Mouse (Mus musculus) forebrain, embryonic 13.5 days (tissue): ENCODE measurements around the gene Fam172a. TPM values are rescaled to one million over a fixed set of nuclear protein-coding genes. Genes with fewer than 3 reads are reported as not detected.

Experiments
- ATAC-seq: fragments of 200-750 bp; cut with Nextera tagmentation; 2 replicates; pipeline ENCODE4 v1.8.0; 2017
- H3K27ac ChIP-seq: fragments of 300-500 bp; sonication (generic); 2 replicates; pipeline ENCODE4 v1.5.1; 2015; ENCODE audit warnings: inconsistent platforms, mild to moderate bottlenecking, moderate library complexity
- H3K27me3 ChIP-seq: fragments of 300-500 bp; sonication (generic); 2 replicates; pipeline ENCODE4 v1.6.1; 2015; ENCODE audit warnings: mild to moderate bottlenecking, inconsistent platforms
- H3K36me3 ChIP-seq: fragments of 300-500 bp; sonication (generic); 2 replicates; pipeline ENCODE4 v1.6.1; 2015; ENCODE audit warnings: mild to moderate bottlenecking, inconsistent platforms; ENCODE audit not compliant: poor library complexity, severe bottlenecking
- H3K4me1 ChIP-seq: fragments of 300-500 bp; sonication (generic); 2 replicates; pipeline ENCODE4 v1.6.1; 2015; ENCODE audit warnings: inconsistent platforms
- H3K4me2 ChIP-seq: fragments of 300-500 bp; sonication (generic); 2 replicates; pipeline ENCODE4 v1.6.1; 2015; ENCODE audit warnings: inconsistent platforms, mild to moderate bottlenecking, moderate library complexity
- H3K4me3 ChIP-seq: fragments of 300-500 bp; sonication (generic); 2 replicates; pipeline ENCODE4 v1.5.1; 2015; ENCODE audit warnings: mild to moderate bottlenecking, inconsistent platforms
- H3K9ac ChIP-seq: fragments of 300-500 bp; sonication (generic); 2 replicates; pipeline ENCODE4 v1.6.1; 2015; ENCODE audit warnings: mild to moderate bottlenecking, inconsistent platforms
- H3K9me3 ChIP-seq: fragments of 300-500 bp; sonication (generic); replicated peaks from 2 replicates; pipeline ENCODE4 v1.6.1; 2016; ENCODE audit warnings: inconsistent platforms
- WGBS: fragments of 180-500 bp; shearing (Covaris S2); methylation state at CpG from one replicate; pipeline ENCODE4 v1.1.7; 2015; 5-methylcytosine and 5-hydroxymethylcytosine counted together
- polyA plus RNA-seq: library from polyadenylated mRNA; unstranded; fragments of >200 nt; fragmentation: Nextera tagmentation; extraction: Ambion mirVana; gene quantifications from 2 replicates; pipeline ENCODE4 v1.2.1, GENCODE M21; 2015

Fam172a gene
- polyA plus RNA-seq, 1 experiment from 2014 or later = 54.8 TPM

DNA sequence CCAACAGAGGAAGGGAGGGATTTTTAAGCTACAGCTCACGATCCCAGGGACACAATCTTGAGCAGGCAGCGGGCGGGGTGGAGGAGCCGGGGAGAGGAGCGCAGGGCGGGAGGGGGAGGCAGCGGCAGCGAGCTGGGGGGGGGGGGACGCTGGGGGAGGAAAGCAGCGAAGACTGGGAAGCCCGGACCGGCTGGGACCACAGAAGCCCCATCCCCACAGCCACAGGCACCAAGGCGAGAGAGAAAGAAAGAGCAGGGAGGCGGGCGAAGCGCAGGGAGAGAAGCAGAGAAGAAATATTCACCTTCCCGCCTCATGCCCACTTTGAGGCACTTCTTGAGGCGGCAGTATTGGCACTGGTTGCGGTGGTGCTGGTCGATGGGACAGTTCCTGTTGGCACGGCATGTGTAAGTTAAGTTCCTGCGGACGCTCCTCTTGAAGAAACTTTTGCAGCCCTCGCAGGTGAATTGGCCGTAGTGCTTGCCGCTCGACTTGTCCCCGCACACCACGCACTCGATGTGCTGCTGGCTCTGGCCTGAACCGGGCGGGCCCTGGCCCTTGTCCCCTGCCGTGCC is 496.1 kb downstream of the Fam172a start:
- WGBS = under 1% methylated on average over 30 of the region's 33 CpGs
- Histone ChIP-seq H3K9me3 (no peaks in the 10 kb centered on the region), H3K4me3 (peak overlapping the region; percentile 95), H3K36me3 (peaks cover 19% of the 10 kb centered on the region), H3K4me2 (peak overlapping the region; percentile 78), H3K27ac (peak overlapping the region; percentile 100), H3K9ac (peak overlapping the region; percentile 100), H3K4me1 (peaks cover 5% of the 10 kb centered on the region; the same call in 1 of the 2 replicates), H3K27me3 (peaks cover 14% of the 10 kb centered on the region; the same call in 1 of the 2 replicates)
- ATAC-seq = no peak

- peak; percentile 1; the same call in 1 of the 2 replicates for ATAC-seq
- peaks cover under 1% of the 10 kb centered on the region; the same call in 1 of the 2 replicates for H3K4me1 ChIP-seq
- H3K27me3 ChIP-seq = peaks cover 12% of the 10 kb centered on the region; the same call in 1 of the 2 replicates
- H3K27ac ChIP-seq = peak overlapping the region; percentile 100
- peak overlapping the region; percentile 95 for H3K4me3 ChIP-seq
- peaks cover 19% of the 10 kb centered on the region for H3K36me3 ChIP-seq
- H3K4me2 ChIP-seq = peak overlapping the region; percentile 78
- 0% methylated on average over 8 of the region's 63 CpGs for WGBS
- no peaks in the 10 kb centered on the region for H3K9me3 ChIP-seq
- H3K9ac ChIP-seq = peak overlapping the region; percentile 100
These were observed 496.6 kb downstream of the Fam172a start for GRCm38 (mm10) chr13:78198391-78198870.

- peaks cover 17% of the 10 kb centered on the region for H3K36me3 ChIP-seq
- H3K27me3 ChIP-seq = peaks cover 12% of the 10 kb centered on the region; the same call in 1 of the 2 replicates
- peaks cover 4% of the 10 kb centered on the region for H3K4me1 ChIP-seq
- peak overlapping the region; percentile 78 for H3K4me2 ChIP-seq
- ATAC-seq = peak; percentile 4
- H3K9ac ChIP-seq = peak overlapping the region; percentile 100
- H3K4me3 ChIP-seq = peak overlapping the region; percentile 95
- peak overlapping the region; percentile 100 for H3K27ac ChIP-seq
- H3K9me3 ChIP-seq = no peaks in the 10 kb centered on the region
- under 1% methylated on average over 57 of the region's 92 CpGs for WGBS
These were observed 497.2 kb downstream of the Fam172a start for GRCm38 (mm10) chr13:78198871-78199641.

- H3K4me3 ChIP-seq = peak within 1 kb of the TSS; percentile 95
- ATAC-seq = no peak
- H3K36me3 ChIP-seq = peaks cover 11% of the 10 kb centered on the region
- peak within 1 kb of the TSS; percentile 78 for H3K4me2 ChIP-seq
- H3K9me3 ChIP-seq = no peaks in the 10 kb centered on the region
- WGBS = under 1% methylated on average over 14 of the region's 14 CpGs
- H3K4me1 ChIP-seq = peaks cover 10% of the 10 kb centered on the region
- H3K27ac ChIP-seq = peak within 1 kb of the TSS; percentile 100
- peak within 1 kb of the TSS; percentile 100 for H3K9ac ChIP-seq
- H3K27me3 ChIP-seq = peaks cover 17% of the 10 kb centered on the region; the same call in 1 of the 2 replicates
These were observed 497.9 kb downstream of the Fam172a start, which contains the start of gene Nr2f1 for GRCm38 (mm10) chr13:78199642-78200160. Gene Nr2f1 (minus strand): TSS chr13:78199757.

DNA sequence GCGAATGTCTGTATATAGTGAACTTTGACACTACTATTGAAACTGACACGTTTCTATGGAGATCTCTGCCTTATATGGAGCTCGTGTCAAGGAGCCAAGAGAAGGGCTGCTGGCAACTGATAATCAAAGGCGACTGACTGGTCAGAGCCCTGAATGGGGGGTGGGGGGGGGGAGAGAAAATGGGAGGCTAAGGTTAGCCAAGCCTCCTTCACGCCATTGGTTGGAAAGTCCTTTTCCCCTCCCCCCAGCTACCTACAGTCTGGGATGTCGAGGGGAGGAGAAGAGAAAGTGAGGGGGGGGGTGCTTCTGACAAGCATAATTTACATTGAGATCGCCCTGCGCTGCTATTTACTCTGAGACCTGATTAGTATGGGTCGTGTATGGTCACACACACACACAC is 498.6 kb downstream of the Fam172a start:
- 0% methylated on average over 9 of the region's 9 CpGs for WGBS
- H3K36me3 ChIP-seq = peaks cover 4% of the 10 kb centered on the region

GRCm38 (mm10) chr13:78200991-78201870 is 499.4 kb downstream of the Fam172a start:
- Histone ChIP-seq H3K4me1 (peaks cover 24% of the 10 kb centered on the region), H3K4me2 (peak overlapping the region; percentile 78), H3K9me3 (no peaks in the 10 kb centered on the region), H3K4me3 (peak overlapping the region; percentile 95), H3K27me3 (peaks cover 17% of the 10 kb centered on the region), H3K36me3 (no peaks in the 10 kb centered on the region), H3K27ac (peak overlapping the region; percentile 98), H3K9ac (peak overlapping the region; percentile 95)
- peak; percentile 62 for ATAC-seq
- under 1% methylated on average over 21 of the region's 30 CpGs for WGBS

More for the DNA sequence above, 498.6 kb downstream of the Fam172a start:
- Histone ChIP-seq H3K9ac (peak overlapping the region; percentile 100), H3K4me3 (peak overlapping the region; percentile 95), H3K4me1 (peaks cover 15% of the 10 kb centered on the region), H3K4me2 (peak overlapping the region; percentile 78), H3K9me3 (no peaks in the 10 kb centered on the region), H3K27ac (peak overlapping the region; percentile 100), H3K27me3 (peaks cover 15% of the 10 kb centered on the region)
- peak; percentile 56 for ATAC-seq

- no peaks in the 10 kb centered on the region for H3K36me3 ChIP-seq
- H3K4me2 ChIP-seq = peak overlapping the region; percentile 78
- H3K4me3 ChIP-seq = peak overlapping the region; percentile 95
- WGBS = 0% methylated on average over 22 of the region's 22 CpGs
- ATAC-seq = peak; percentile 29
- peak overlapping the region; percentile 95 for H3K9ac ChIP-seq
- no peaks in the 10 kb centered on the region for H3K9me3 ChIP-seq
- H3K27me3 ChIP-seq = peaks cover 20% of the 10 kb centered on the region
- peak overlapping the region; percentile 98 for H3K27ac ChIP-seq
- H3K4me1 ChIP-seq = peaks cover 29% of the 10 kb centered on the region
These were observed 500.2 kb downstream of the Fam172a start for GRCm38 (mm10) chr13:78201871-78202565.

DNA sequence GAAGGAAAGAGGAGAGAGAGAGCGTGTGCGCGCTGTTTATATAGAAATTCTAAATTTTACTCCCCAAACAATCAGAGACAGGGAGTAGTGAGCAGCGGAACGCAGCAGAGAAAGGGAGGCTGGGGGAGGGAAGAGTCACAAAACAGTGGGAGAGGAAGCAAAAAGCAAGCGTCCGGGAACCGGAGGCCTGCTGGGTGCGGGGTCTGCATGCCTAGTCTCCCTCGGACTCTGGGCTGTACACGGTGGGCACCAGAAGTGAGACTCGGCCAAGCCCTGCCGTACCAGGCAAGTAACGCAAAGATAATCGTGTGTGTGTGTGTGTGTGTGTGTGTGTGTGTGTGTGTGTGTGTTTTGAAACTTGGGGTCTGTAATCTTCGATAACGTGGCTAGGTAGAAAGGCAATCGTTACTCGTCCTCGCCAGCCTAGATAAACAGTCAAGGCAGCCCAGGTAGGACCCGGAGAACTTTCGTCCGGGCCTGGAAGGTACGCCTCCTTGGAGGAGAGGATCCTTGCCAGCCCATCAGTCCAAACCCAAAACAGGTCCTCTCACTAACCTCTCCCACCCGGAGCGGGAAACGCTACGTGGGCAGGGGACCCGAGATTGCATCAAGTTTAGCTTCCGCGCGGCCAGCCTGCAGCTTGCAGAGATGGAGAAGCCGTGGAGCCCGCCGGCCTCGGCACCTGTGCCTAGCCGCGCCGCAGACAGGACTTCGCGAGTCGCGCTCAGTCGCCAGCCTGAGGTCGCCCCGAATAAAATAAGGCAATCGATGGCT is 500.9 kb downstream of the Fam172a start:
- Histone ChIP-seq H3K36me3 (no peaks in the 10 kb centered on the region), H3K27me3 (peaks cover 23% of the 10 kb centered on the region), H3K4me1 (peaks cover 36% of the 10 kb centered on the region), H3K9me3 (no peaks in the 10 kb centered on the region), H3K4me3 (peak overlapping the region; percentile 95), H3K27ac (peak overlapping the region; percentile 98), H3K4me2 (peak overlapping the region; percentile 78), H3K9ac (peak overlapping the region; percentile 95)
- ATAC-seq = peak; percentile 0
- under 1% methylated on average over 47 of the region's 47 CpGs for WGBS

DNA sequence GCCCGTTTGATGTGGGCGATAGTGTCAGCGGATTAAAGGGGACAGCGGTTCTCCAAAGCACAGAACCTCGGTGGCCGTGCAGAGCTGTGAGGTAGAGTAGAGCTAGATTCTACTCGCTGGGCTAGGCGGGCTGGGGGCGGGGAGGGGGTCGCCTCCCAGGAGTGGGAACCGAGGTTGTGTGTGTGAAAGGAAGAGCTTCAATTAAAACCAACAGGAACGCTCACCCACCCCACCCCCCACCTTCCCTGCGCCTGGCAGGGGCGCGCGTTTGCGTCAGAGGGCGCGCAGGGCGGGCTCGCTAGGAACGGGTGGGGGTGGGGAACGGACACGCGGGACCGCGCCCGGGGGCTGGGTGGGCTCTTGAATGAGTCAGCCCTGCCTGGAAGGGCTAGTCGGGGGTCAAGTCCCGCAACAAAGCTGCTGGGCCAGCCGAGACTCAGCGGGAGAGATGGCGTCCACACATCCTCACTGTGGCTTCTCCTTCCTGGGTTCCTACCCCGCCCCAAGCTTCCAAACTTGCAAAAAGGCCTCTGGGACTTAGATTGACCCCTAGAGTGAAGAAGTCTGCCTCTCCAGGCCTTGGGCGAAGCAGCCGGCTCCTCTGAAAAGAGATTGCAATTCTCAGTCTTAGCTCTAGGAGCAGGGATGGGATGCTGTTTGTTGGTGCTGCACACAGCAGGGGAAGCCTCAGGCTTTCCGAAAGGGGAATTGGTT is 501.7 kb downstream of the Fam172a start:
- H3K4me2 ChIP-seq = peak overlapping the region; percentile 78
- H3K9ac ChIP-seq = peak overlapping the region; percentile 95
- peaks cover 26% of the 10 kb centered on the region for H3K27me3 ChIP-seq
- peak overlapping the region; percentile 95 for H3K4me3 ChIP-seq
- H3K36me3 ChIP-seq = no peaks in the 10 kb centered on the region
- H3K4me1 ChIP-seq = peaks cover 43% of the 10 kb centered on the region
- no peaks in the 10 kb centered on the region for H3K9me3 ChIP-seq
- ATAC-seq = peak; percentile 59
- under 1% methylated on average over 37 of the region's 37 CpGs for WGBS
- H3K27ac ChIP-seq = peak overlapping the region; percentile 98

DNA sequence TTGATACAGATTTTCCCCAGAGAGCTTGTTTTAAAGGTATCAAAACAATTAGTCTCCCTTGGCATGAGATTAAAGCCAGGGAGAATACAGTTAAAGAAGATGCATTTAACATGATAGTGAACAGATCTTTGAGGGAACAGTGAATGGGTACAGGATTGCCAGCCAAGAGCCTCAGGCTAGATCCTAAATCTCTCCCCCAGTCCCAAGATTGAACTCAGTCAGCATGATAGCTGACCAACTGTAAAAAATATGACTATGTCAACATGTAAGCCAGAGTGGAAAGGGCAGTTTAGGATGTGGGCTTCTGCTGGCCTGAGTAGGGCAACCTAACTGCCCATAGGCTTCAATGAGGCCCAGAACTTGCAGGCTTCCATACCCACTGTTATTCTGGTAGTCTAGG is 503.6 kb downstream of the Fam172a start:
- Histone ChIP-seq H3K4me1 (peaks cover 62% of the 10 kb centered on the region), H3K27me3 (peaks cover 39% of the 10 kb centered on the region), H3K27ac (peak overlapping the region; percentile 74), H3K9me3 (no peaks in the 10 kb centered on the region), H3K36me3 (no peaks in the 10 kb centered on the region), H3K9ac (peak overlapping the region; percentile 95; the same call in 1 of the 2 replicates), H3K4me2 (peak overlapping the region; percentile 78), H3K4me3 (peak overlapping the region; percentile 95; the same call in 1 of the 2 replicates)
- ATAC-seq = no peak
